Mouse (Mus musculus) lung, adult 2 months (tissue): ENCODE data around the gene Rufy1.
A peak's percentile ranks its signal among the peaks of the same experiment; 100 is the strongest.

Experiments used
- CTCF ChIP-seq: fragments of 200-500 bp; IDR thresholded peaks from 2 replicates; pipeline ENCODE4 v1.5.1; 2011; ENCODE audit warnings: mild to moderate bottlenecking, low read length, control low read depth; ENCODE audit not compliant: insufficient read depth
- POLR2A ChIP-seq: fragments of 200-500 bp; IDR thresholded peaks from 2 replicates; pipeline ENCODE4 v1.6.1; 2011; ENCODE audit warnings: low read depth, mild to moderate bottlenecking, control low read depth, low read length, borderline replicate concordance; ENCODE audit errors: extremely low read depth

- TF ChIP-seq CTCF (peak; percentile 7; the same call in 1 of the 2 replicates), POLR2A (peak; percentile 47; the same call in 1 of the 2 replicates)
Observed at GRCm38 (mm10) chr11:50377892-50378684, 52.8 kb downstream of the Rufy1 start.
